Mouse (Mus musculus): ENCODE data around the gene Triobp. TPM values are rescaled to one million over a fixed set of nuclear protein-coding genes. Genes with fewer than 3 reads are reported as not detected.

The Triobp gene
- polyA plus RNA-seq, 1 experiment from 2014 or later, result 46.7 TPM

DNA sequence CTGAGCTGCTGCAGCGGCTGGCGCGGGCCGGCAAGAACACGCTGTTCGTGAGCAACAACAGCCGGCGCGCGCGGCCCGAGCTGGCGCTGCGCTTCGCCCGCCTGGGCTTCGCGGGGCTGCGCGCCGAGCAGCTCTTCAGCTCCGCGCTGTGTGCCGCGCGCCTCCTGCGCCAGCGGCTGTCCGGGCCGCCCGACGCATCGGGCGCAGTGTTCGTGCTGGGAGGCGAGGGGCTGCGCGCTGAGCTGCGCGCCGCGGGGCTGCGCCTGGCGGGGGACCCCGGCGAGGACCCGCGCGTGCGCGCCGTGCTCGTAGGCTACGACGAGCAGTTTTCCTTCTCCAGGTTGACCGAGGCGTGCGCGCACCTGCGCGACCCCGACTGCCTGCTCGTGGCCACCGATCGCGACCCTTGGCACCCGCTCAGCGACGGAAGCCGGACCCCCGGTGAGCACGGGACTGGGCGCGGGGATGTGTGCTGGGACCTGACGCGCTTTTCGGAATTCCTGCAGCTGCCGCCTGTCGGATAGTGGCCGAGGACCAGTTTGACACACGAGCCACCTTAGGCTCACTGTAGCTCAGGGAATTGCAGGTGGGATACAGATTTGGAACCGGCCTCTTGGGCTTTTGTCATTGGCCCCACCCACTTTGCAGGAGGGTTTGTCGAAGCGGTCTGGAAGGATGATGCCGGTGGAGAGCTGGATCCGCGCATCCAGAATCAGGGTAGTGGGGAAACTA lies 33.3 kb upstream of the Triobp start:
- H3K4me1 ChIP-seq, result peaks cover 54% of the 10 kb centered on the region
- H3K36me3 ChIP-seq (replicated peaks), result peaks cover 55% of the 10 kb centered on the region
- H3K4me3 ChIP-seq, result peak overlapping the region; percentile 80
- under 1% methylated on average over 87 of the region's 87 CpGs for WGBS
- no peaks in the 10 kb centered on the region for H3K9me3 ChIP-seq
- DNase-seq (ENCODE audit: low spot score), result peak; percentile 74
- no peaks in the 10 kb centered on the region for H3K27me3 ChIP-seq (replicated peaks; ENCODE audit: low read depth, poor library complexity, severe bottlenecking)
- peak overlapping the region; percentile 95 for H3K27ac ChIP-seq (replicated peaks)

DNA sequence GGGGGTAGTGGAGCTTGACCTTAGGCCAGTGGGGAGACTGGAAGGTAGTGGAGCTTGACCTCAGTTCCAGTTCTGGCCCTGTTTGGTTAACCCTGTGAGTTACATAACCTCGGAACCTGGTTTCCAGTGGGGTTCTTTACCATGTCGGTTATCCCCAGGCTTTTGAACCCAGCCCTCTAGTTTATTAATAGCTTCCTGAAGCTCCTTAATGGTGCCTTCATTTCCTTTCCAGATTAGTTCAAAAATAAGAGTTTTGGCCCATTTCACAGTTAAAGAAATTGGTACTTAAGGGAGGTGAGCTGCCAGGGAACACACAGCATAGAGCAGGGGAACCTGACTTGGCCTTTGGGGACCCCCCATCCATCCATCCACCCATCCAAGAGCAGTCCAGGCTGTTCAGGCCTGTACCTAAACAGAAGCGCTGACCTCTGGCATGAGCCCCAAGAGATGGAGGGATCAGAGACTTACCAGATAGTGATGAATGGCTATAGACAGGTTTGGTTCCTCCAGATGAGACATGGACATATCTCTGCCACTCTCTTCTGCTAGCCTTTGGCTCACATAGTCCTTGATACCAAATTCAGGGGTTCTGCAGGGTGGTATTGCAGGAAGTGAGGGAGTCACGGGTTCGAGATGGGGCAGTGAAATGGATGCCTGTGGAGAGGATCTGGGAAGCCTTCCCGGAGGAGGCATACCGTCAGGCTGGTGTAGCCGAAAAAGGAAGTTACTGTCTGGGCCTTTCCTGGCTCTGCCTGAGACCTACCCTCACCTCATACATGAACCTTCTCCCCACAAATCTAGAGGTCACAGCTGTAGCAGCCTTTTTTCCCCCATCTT lies 32.5 kb upstream of the Triobp start:
- Histone ChIP-seq H3K4me1 (peaks cover 54% of the 10 kb centered on the region), H3K9me3 (no peaks in the 10 kb centered on the region), H3K27me3 (replicated peaks; ENCODE audit: low read depth, poor library complexity, severe bottlenecking) (no peaks in the 10 kb centered on the region), H3K4me3 (peak overlapping the region; percentile 80), H3K36me3 (replicated peaks) (peaks cover 55% of the 10 kb centered on the region), H3K27ac (replicated peaks) (peak overlapping the region; percentile 95; the same call in 1 of the 2 replicates)
- DNase-seq (ENCODE audit: low spot score), result no peak
- WGBS, result 53% methylated on average over 8 of the region's 8 CpGs

DNA sequence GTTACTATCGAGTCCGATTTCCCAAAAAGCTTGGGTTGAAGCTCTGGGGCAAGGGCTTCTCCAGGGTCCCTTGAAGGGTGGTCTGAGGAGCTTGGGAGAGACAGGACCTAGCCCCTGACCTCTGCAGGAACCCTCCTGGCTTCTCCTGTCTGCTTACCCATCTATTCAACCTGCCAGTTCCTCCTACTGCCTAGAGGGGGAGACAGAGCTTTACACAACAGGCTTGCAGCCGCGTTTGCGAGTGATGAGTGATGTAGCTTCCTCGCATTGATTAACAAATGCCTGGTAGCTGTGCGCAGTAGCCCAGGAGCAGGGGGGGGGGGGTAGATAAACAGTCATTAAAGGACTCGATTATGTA lies 31.9 kb upstream of the Triobp start:
- Histone ChIP-seq H3K27ac (replicated peaks) (0 out of 2 replicates have a peak overlapping the region, but pooled peaks have one; percentile 55), H3K4me1 (peaks cover 54% of the 10 kb centered on the region), H3K27me3 (replicated peaks; ENCODE audit: low read depth, poor library complexity, severe bottlenecking) (no peaks in the 10 kb centered on the region), H3K9me3 (no peaks in the 10 kb centered on the region), H3K36me3 (replicated peaks) (peaks cover 52% of the 10 kb centered on the region), H3K4me3 (peak overlapping the region; percentile 80)
- WGBS, result 8% methylated on average over 8 of the region's 8 CpGs
- DNase-seq (ENCODE audit: low spot score), result peak; percentile 76

DNA sequence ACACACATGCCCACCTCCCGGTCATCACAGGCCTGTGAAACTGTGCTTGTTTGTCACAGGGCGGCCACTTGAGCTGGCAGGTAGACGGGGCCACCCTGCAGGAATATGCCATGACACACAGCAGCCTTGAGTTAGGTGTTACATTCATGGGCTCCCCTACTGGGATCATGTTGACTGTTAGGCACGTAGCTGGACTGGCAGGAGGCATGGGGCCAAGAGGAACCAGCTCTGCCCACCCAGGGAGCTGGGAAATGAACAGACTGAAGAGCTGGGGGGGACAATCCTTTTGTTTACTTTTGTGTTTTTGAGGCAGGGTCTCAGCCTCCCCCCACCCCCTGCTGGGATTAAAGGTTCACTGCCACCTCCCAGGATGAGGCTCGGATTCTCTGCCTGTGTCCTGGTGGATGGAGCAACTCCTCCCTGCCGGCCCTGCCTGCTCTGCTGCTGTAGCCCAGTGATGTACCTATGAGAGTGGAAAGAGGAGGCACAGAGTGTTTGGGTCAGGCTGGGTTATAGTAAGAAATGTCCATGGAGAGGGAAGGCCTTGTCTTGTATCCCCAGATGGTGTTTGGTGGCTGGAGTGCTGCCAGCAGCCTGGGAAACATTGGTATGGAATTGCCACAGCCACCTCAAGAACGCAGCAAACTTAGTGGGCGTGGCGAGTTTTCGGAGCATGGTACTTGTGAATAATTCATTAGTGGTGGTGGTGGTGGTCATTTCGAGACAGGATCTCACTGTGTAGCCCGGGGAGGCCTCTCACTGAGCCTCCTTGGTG lies 31.3 kb upstream of the Triobp start:
- peaks cover 54% of the 10 kb centered on the region for H3K4me1 ChIP-seq
- peak overlapping the region; percentile 80 for H3K4me3 ChIP-seq
- peaks cover 46% of the 10 kb centered on the region for H3K36me3 ChIP-seq (replicated peaks)
- 69% methylated on average over 12 of the region's 12 CpGs for WGBS
- no peak for DNase-seq (ENCODE audit: low spot score)
- peak overlapping the region; percentile 55; the same call in 1 of the 2 replicates for H3K27ac ChIP-seq (replicated peaks)
- no peaks in the 10 kb centered on the region for H3K27me3 ChIP-seq (replicated peaks; ENCODE audit: low read depth, poor library complexity, severe bottlenecking)
- H3K9me3 ChIP-seq, result no peaks in the 10 kb centered on the region

DNA sequence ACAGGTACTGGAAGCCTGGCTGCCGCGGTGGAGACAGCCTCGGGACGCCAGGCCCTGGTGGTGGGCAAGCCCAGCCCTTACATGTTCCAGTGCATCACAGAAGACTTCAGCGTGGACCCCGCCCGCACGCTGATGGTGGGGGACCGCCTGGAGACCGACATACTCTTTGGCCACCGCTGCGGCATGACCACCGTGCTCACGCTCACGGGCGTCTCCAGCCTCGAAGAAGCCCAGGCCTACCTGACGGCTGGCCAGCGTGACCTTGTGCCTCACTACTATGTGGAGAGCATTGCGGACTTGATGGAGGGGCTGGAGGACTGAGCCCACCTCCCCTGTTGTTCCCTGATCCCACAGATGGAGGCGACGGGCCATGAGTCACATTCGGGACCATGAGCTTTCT lies 29.4 kb upstream of the Triobp start:
- DNase-seq (ENCODE audit: low spot score), result no peak
- peaks cover 41% of the 10 kb centered on the region for H3K36me3 ChIP-seq (replicated peaks)
- H3K4me3 ChIP-seq, result 0 out of 2 replicates have a peak overlapping the region, but pooled peaks have one; percentile 4
- H3K27me3 ChIP-seq (replicated peaks; ENCODE audit: low read depth, poor library complexity, severe bottlenecking), result no peaks in the 10 kb centered on the region
- no peak overlapping the region for H3K27ac ChIP-seq (replicated peaks)
- 92% methylated on average over 23 of the region's 23 CpGs for WGBS
- H3K4me1 ChIP-seq, result peaks cover 42% of the 10 kb centered on the region
- no peaks in the 10 kb centered on the region for H3K9me3 ChIP-seq

DNA sequence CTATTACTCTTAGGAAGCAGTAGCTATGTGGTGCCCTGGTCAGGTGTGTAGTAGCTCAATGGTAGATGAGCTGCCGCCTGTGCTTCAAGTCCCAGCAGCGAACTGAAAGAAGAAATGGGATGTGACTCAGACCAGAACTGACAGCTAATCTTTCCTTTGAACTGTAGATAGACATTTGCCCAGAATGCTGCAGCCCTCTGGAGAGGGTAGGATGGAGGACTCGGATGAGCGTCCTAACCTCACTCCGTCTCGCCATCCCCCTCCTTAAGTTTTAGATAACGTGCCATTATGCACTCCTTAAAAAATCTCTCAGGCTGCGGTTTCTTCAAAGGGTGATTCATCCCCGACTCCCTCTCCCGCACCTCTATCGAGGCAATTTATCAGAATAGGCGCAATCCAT lies 27.6 kb upstream of the Triobp start:
- Histone ChIP-seq H3K9me3 (no peaks in the 10 kb centered on the region), H3K36me3 (replicated peaks) (peaks cover 41% of the 10 kb centered on the region), H3K27ac (replicated peaks) (no peak overlapping the region), H3K4me1 (peaks cover 42% of the 10 kb centered on the region), H3K4me3 (no peak overlapping the region), H3K27me3 (replicated peaks; ENCODE audit: low read depth, poor library complexity, severe bottlenecking) (no peaks in the 10 kb centered on the region)
- DNase-seq (ENCODE audit: low spot score), result no peak
- 86% methylated on average over 12 of the region's 12 CpGs for WGBS

DNA sequence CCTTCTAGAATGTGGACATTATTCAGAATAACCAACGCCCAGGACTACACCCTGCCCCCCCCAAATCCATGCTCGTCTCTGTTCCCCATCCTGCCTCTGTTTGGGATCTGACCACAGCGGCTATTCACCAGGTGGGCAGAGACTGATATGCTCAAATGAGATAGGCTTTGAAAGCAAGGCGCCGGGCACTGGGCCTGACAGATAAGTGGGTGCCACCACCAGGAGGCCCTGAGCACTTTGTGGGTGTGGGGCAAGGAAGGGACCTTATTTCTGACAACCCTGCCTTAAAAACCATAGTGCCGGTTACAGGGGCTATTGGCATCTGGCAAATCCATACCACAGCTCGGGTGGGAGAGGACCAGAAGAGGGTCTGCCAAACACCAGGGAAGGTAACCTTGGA lies 24.8 kb upstream of the Triobp start:
- Histone ChIP-seq H3K9me3 (no peaks in the 10 kb centered on the region), H3K27me3 (replicated peaks; ENCODE audit: low read depth, poor library complexity, severe bottlenecking) (peaks cover 12% of the 10 kb centered on the region), H3K4me3 (no peak overlapping the region), H3K27ac (replicated peaks) (no peak overlapping the region), H3K36me3 (replicated peaks) (peaks cover 24% of the 10 kb centered on the region), H3K4me1 (peaks cover 45% of the 10 kb centered on the region)
- DNase-seq (ENCODE audit: low spot score), result no peak
- WGBS, result 87% methylated on average over 7 of the region's 7 CpGs

DNA sequence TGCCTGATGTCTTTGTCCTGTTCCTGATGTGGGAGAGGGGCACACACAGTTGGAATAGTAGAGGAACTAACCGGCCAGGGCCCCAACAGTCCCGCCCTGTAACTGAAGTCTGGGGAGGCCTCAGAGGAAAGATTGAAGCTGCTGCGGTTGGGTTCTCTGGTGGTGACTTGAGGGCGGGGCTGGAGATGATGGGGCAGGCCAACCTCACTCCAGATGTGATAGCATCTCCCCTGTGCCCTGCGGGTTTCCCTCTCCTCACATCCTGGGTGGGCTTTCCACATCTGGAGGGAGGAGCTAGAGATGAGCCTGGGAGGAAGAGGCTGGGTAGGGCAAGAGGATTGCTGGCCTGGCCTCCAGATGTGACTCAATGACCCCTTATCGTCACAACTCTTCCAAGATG lies 23.9 kb upstream of the Triobp start:
- DNase-seq (ENCODE audit: low spot score), result no peak
- Histone ChIP-seq H3K27ac (replicated peaks) (peak overlapping the region; percentile 7), H3K27me3 (replicated peaks; ENCODE audit: low read depth, poor library complexity, severe bottlenecking) (peaks cover 13% of the 10 kb centered on the region), H3K36me3 (replicated peaks) (peaks cover 17% of the 10 kb centered on the region), H3K4me3 (no peak overlapping the region), H3K9me3 (no peaks in the 10 kb centered on the region), H3K4me1 (peaks cover 49% of the 10 kb centered on the region)
- WGBS, result 59% methylated on average over 6 of the region's 6 CpGs

DNA sequence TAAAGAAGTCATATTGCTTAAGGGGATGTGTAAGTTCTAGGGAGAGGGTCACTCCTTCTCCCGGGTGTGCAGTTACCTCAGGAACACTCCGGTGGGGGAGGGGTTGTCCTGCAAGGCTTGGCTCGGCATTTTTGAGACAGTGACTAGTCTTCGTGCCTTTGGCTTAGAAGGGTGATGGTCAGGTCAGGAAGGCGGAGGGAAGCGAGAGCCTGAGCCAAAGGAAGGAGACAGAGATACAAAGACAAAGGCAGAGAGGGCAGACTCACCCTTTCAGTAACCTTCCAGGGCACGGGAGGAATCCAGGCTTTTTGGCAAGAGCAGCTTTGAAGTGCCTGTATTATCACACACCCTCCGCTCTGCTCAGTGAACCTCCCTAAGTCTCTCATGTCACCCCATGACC lies 22.4 kb upstream of the Triobp start:
- no peaks in the 10 kb centered on the region for H3K9me3 ChIP-seq
- DNase-seq (ENCODE audit: low spot score), result no peak
- whole genome bisulfite sequencing, result 34% methylated on average over 8 of the region's 8 CpGs
- H3K4me1 ChIP-seq, result peaks cover 50% of the 10 kb centered on the region
- H3K27me3 ChIP-seq (replicated peaks; ENCODE audit: low read depth, poor library complexity, severe bottlenecking), result peaks cover 13% of the 10 kb centered on the region
- H3K4me3 ChIP-seq, result no peak overlapping the region
- peaks cover 13% of the 10 kb centered on the region for H3K36me3 ChIP-seq (replicated peaks)
- peak overlapping the region; percentile 88 for H3K27ac ChIP-seq (replicated peaks)

DNA sequence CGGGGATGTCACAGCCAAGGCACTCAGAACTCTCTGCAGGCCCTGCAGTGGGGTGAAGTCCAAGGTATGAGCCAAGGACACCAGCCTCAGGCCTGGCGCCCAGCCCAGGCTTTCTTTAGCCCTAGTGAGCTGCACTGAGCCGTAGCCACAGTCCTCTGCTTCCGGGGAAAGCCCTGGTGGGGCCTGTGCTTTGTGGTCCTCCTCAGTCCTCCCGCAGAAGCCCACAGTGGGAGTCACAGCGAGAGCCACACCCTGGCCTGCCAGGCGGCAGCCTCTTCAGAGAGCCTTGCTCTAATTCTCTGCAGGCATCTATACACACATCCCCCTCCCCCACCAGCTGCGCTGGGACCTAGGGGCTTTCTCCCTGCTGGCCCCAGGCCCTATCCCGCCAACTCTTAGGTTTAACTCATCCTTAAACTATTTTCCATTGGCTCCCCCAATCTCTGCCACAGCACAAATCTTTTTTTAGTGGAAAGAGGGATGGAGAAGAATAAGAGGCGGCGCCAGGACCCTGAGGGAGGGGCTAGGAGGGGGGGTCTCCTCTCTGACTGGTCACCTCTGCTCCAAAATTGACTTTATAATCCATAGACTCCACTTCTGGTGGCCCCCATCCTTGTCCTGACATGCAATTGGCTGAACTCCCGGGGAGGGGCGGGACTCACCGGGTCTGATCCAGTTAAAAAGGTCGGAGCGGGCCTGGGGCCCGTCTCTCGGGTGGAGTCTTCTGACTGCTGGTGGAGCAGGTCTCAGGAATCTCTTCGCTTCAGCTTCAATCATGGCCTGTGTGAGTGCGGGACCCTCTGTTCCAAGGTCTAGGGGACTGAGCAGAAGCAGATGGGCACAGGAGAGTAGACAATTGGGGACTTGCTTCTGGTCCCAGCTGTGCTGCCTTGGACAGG lies 21.3 kb upstream of the Triobp start, which contains the start of gene Lgals1:
TSS of gene Lgals1 (plus strand) at position 705 of the 899 bp plus-strand sequence.
- H3K27ac ChIP-seq (replicated peaks), result peak within 1 kb of the TSS; percentile 88
- H3K27me3 ChIP-seq (replicated peaks; ENCODE audit: low read depth, poor library complexity, severe bottlenecking), result peaks cover 13% of the 10 kb centered on the region
- H3K4me3 ChIP-seq, result peak within 1 kb of the TSS; percentile 56
- H3K9me3 ChIP-seq, result no peaks in the 10 kb centered on the region
- 8% methylated on average over 20 of the region's 20 CpGs for WGBS
- peaks cover 50% of the 10 kb centered on the region for H3K4me1 ChIP-seq
- peaks cover 13% of the 10 kb centered on the region for H3K36me3 ChIP-seq (replicated peaks)
- DNase-seq (ENCODE audit: low spot score), result peak; percentile 90

DNA sequence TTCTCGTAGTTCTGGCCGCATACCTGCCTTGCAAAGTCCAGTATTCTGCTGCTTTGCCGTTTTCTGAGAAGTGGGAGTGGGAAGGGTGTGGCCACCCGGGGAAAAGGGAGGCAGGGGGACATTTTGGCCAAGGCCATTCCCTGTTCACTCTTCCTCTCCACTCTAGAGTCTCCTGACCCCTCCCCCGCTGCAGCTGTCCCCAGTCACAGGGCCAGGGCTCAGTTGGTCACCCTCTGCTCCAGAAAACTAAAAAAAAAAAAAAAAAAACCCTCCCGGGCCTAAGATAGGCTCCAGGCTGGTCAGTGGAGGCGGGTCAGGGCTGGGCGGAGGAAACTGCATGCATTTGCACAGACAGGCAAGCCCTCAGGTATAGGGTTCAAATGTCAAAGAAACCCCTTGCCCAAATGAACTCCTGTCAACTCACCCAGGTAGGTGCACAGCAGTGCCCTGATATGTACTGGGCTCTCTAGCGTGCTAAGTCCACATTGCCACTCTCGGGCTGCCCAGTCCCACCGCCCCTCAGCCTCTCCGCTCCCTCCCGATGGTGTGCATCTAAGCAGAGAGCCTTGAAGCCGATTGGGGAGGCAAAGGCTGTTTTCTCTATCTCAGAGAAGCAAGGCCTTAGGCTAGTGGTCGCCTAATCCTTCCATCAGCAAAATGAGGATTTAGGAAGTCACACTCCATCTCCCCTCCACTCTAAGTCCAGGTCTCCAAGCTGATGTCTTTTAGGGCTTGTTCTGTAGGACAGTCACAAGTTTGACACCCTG lies 20.3 kb upstream of the Triobp start:
- Histone ChIP-seq H3K4me3 (peak overlapping the region; percentile 56), H3K4me1 (peaks cover 50% of the 10 kb centered on the region), H3K9me3 (no peaks in the 10 kb centered on the region), H3K36me3 (replicated peaks) (peaks cover 13% of the 10 kb centered on the region), H3K27ac (replicated peaks) (peak overlapping the region; percentile 88), H3K27me3 (replicated peaks; ENCODE audit: low read depth, poor library complexity, severe bottlenecking) (peaks cover 13% of the 10 kb centered on the region)
- DNase-seq (ENCODE audit: low spot score), result peak; percentile 32
- 18% methylated on average over 15 of the region's 15 CpGs for WGBS

Measured in embryonic facial prominence, embryonic 10.5 days (tissue).